Mouse (Mus musculus): Measurements from ENCODE around the gene Phf20. TPM values are rescaled to one million over a fixed set of nuclear protein-coding genes. Genes with fewer than 3 reads are reported as not detected.
A peak's percentile ranks its signal among the peaks of the same experiment; 100 is the strongest.

Gene Phf20
- polyA plus RNA-seq, 1 experiment = 11.2 TPM

DNA sequence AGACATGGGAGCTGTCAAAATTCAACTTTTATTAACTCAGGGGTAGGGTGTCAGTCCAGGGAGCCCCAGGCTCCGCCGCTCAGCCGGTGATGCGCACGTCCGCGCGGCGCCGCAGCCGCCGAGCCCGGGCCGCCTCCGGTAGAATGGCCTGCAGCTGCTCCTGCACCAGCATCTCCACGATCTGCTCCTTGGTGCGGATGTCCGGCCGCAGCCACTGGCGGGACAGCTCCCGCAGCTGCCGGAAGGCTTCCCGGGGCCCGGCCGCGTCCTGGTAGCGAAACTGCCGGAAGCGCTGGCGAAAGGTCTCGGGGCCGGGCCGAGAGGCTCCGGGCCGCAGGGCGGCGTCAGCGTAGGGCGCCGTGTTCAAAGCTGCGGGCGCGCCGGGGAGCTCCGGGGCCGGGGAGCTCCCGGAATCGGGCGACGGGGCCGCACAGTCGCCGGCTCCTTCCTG is 115.6 kb downstream of the Phf20 start:
- Histone ChIP-seq H3K27me3 (ENCODE audit: control insufficient read depth, insufficient read depth, low read length) (no peaks in the 10 kb centered on the region), H3K4me3 (ENCODE audit: control insufficient read depth, low read depth, low read length) (peak overlapping the region; percentile 96), H3K4me1 (ENCODE audit: control insufficient read depth, insufficient read depth, low read length) (peaks cover 2% of the 10 kb centered on the region; the same call in 1 of the 2 replicates), H3K27ac (ENCODE audit: control insufficient read depth, insufficient read depth, low read depth, low read length) (peak overlapping the region; percentile 99), H3K36me3 (ENCODE audit: control insufficient read depth, insufficient read depth, low read length) (no peaks in the 10 kb centered on the region)
- no peak for TF ChIP-seq POLR2A (IDR thresholded peaks at IDR 0.05; ENCODE audit: control insufficient read depth, low read depth, low read length)
- TF ChIP-seq CTCF (IDR thresholded peaks at IDR 0.05; ENCODE audit: control insufficient read depth, insufficient read depth, insufficient replicate concordance, low read depth, low read length) = no peak

GRCm38 (mm10) chr2:156312297-156312897 is 116.1 kb downstream of the Phf20 start, which contains the start of the genes Cnbd2 and Scand1:
Gene Cnbd2 (plus strand): TSS chr2:156312299.
Gene Scand1 (minus strand): TSS chr2:156312704.
- Histone ChIP-seq H3K27me3 (ENCODE audit: control insufficient read depth, insufficient read depth, low read length) (no peaks in the 10 kb centered on the region), H3K4me1 (ENCODE audit: control insufficient read depth, insufficient read depth, low read length) (peaks cover 2% of the 10 kb centered on the region; the same call in 1 of the 2 replicates), H3K4me3 (ENCODE audit: control insufficient read depth, low read depth, low read length) (peak within 1 kb of the TSS; percentile 96), H3K27ac (ENCODE audit: control insufficient read depth, insufficient read depth, low read depth, low read length) (peak within 1 kb of the TSS; percentile 99), H3K36me3 (ENCODE audit: control insufficient read depth, insufficient read depth, low read length) (no peaks in the 10 kb centered on the region)
- peak; percentile 23; the same call in 1 of the 2 replicates for TF ChIP-seq CTCF (IDR thresholded peaks at IDR 0.05; ENCODE audit: control insufficient read depth, insufficient read depth, insufficient replicate concordance, low read depth, low read length)
- peak; percentile 79; the same call in 1 of the 2 replicates for TF ChIP-seq POLR2A (IDR thresholded peaks at IDR 0.05; ENCODE audit: control insufficient read depth, low read depth, low read length)

DNA sequence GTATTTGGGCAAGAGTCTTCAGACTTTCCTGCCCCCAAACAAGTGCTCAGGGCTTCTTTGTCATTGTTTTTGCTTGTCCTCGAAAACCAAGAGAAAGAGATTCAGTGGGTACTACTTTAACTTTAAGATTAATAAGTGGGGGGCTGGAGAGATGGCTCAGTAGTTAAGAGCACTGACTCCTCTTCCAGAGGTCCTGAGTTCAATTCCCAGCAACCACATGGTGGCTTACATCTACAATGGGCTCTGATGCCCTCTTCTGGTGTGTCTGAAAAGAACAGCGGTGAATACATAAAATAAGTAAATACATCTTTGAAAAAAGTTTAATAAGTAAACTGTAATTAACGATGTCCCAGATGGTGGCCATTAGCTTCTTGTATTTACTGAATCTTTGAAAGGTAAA is 116.9 kb downstream of the Phf20 start:
- Histone ChIP-seq H3K36me3 (ENCODE audit: control insufficient read depth, insufficient read depth, low read length) (no peaks in the 10 kb centered on the region), H3K4me1 (ENCODE audit: control insufficient read depth, insufficient read depth, low read length) (peaks cover 2% of the 10 kb centered on the region; the same call in 1 of the 2 replicates), H3K27me3 (ENCODE audit: control insufficient read depth, insufficient read depth, low read length) (no peaks in the 10 kb centered on the region), H3K27ac (ENCODE audit: control insufficient read depth, insufficient read depth, low read depth, low read length) (peak overlapping the region; percentile 99; the same call in 1 of the 2 replicates), H3K4me3 (ENCODE audit: control insufficient read depth, low read depth, low read length) (peak overlapping the region; percentile 96)
- TF ChIP-seq CTCF (IDR thresholded peaks at IDR 0.05; ENCODE audit: control insufficient read depth, insufficient read depth, insufficient replicate concordance, low read depth, low read length) = no peak
- TF ChIP-seq POLR2A (IDR thresholded peaks at IDR 0.05; ENCODE audit: control insufficient read depth, low read depth, low read length) = no peak

- no peaks in the 10 kb centered on the region for H3K36me3 ChIP-seq (ENCODE audit: control insufficient read depth, insufficient read depth, low read length)
- TF ChIP-seq CTCF (IDR thresholded peaks at IDR 0.05; ENCODE audit: control insufficient read depth, insufficient read depth, insufficient replicate concordance, low read depth, low read length) = no peak
- TF ChIP-seq POLR2A (IDR thresholded peaks at IDR 0.05; ENCODE audit: control insufficient read depth, low read depth, low read length) = no peak
Measured at GRCm38 (mm10) chr2:156314811-156315210, 118.5 kb downstream of the Phf20 start.

GRCm38 (mm10) chr2:156318491-156318890 is 122.2 kb downstream of the Phf20 start:
- TF ChIP-seq CTCF (IDR thresholded peaks at IDR 0.05; ENCODE audit: control insufficient read depth, insufficient read depth, insufficient replicate concordance, low read depth, low read length) (no peak), POLR2A (IDR thresholded peaks at IDR 0.05; ENCODE audit: control insufficient read depth, low read depth, low read length) (no peak)
- Histone ChIP-seq H3K36me3 (ENCODE audit: control insufficient read depth, insufficient read depth, low read length) (no peaks in the 10 kb centered on the region), H3K27me3 (ENCODE audit: control insufficient read depth, insufficient read depth, low read length) (no peaks in the 10 kb centered on the region), H3K4me3 (ENCODE audit: control insufficient read depth, low read depth, low read length) (no peak overlapping the region), H3K4me1 (ENCODE audit: control insufficient read depth, insufficient read depth, low read length) (peaks cover 6% of the 10 kb centered on the region), H3K27ac (ENCODE audit: control insufficient read depth, insufficient read depth, low read depth, low read length) (no peak overlapping the region)

More at GRCm38 (mm10) chr2:156314811-156315210, 118.5 kb downstream of the Phf20 start:
- Histone ChIP-seq H3K27me3 (ENCODE audit: control insufficient read depth, insufficient read depth, low read length) (no peaks in the 10 kb centered on the region), H3K4me3 (ENCODE audit: control insufficient read depth, low read depth, low read length) (peak overlapping the region; percentile 6; the same call in 1 of the 2 replicates), H3K4me1 (ENCODE audit: control insufficient read depth, insufficient read depth, low read length) (peaks cover 2% of the 10 kb centered on the region; the same call in 1 of the 2 replicates), H3K27ac (ENCODE audit: control insufficient read depth, insufficient read depth, low read depth, low read length) (no peak overlapping the region)

- Histone ChIP-seq H3K36me3 (ENCODE audit: control insufficient read depth, insufficient read depth, low read length) (no peaks in the 10 kb centered on the region), H3K4me3 (ENCODE audit: control insufficient read depth, low read depth, low read length) (no peak overlapping the region), H3K27me3 (ENCODE audit: control insufficient read depth, insufficient read depth, low read length) (no peaks in the 10 kb centered on the region), H3K27ac (ENCODE audit: control insufficient read depth, insufficient read depth, low read depth, low read length) (peak overlapping the region; percentile 34; the same call in 1 of the 2 replicates), H3K4me1 (ENCODE audit: control insufficient read depth, insufficient read depth, low read length) (peaks cover 14% of the 10 kb centered on the region)
- no peak for TF ChIP-seq CTCF (IDR thresholded peaks at IDR 0.05; ENCODE audit: control insufficient read depth, insufficient read depth, insufficient replicate concordance, low read depth, low read length)
- TF ChIP-seq POLR2A (IDR thresholded peaks at IDR 0.05; ENCODE audit: control insufficient read depth, low read depth, low read length) = no peak
Measured at GRCm38 (mm10) chr2:156321538-156321937, 125.3 kb downstream of the Phf20 start.

- no peak overlapping the region for H3K4me3 ChIP-seq (ENCODE audit: control insufficient read depth, low read depth, low read length)
- H3K27ac ChIP-seq (ENCODE audit: control insufficient read depth, insufficient read depth, low read depth, low read length) = peak overlapping the region; percentile 44
- TF ChIP-seq CTCF (IDR thresholded peaks at IDR 0.05; ENCODE audit: control insufficient read depth, insufficient read depth, insufficient replicate concordance, low read depth, low read length) = no peak
- no peak for TF ChIP-seq POLR2A (IDR thresholded peaks at IDR 0.05; ENCODE audit: control insufficient read depth, low read depth, low read length)
- H3K36me3 ChIP-seq (ENCODE audit: control insufficient read depth, insufficient read depth, low read length) = no peaks in the 10 kb centered on the region
- H3K27me3 ChIP-seq (ENCODE audit: control insufficient read depth, insufficient read depth, low read length) = no peaks in the 10 kb centered on the region
- peaks cover 14% of the 10 kb centered on the region for H3K4me1 ChIP-seq (ENCODE audit: control insufficient read depth, insufficient read depth, low read length)
Measured at GRCm38 (mm10) chr2:156324116-156324588, 127.9 kb downstream of the Phf20 start.

All from testis, adult 2 months (tissue).